Mouse (Mus musculus) forebrain, embryonic 16.5 days (tissue): Measurements from ENCODE around the gene Insr. TPM values are rescaled to one million over a fixed set of nuclear protein-coding genes. Genes with fewer than 3 reads are reported as not detected.

Experiments used
- ATAC-seq: fragments of 200-750 bp; cut with Nextera tagmentation; 2 replicates; pipeline ENCODE4 v1.8.0; 2017; ENCODE audit warnings: mild to moderate bottlenecking, moderate library complexity
- H3K27ac ChIP-seq: fragments of 300-500 bp; sonication (generic); 2 replicates; pipeline ENCODE4 v1.5.1; 2014; ENCODE audit warnings: low read length, control low read depth
- H3K27me3 ChIP-seq: fragments of 300-500 bp; sonication (generic); replicated peaks from 2 replicates; pipeline ENCODE4 v1.6.1; 2014; ENCODE audit warnings: low read length; ENCODE audit not compliant: control insufficient read depth, insufficient read depth
- H3K36me3 ChIP-seq: fragments of 300-500 bp; sonication (generic); 2 replicates; pipeline ENCODE4 v1.6.1; 2014; ENCODE audit not compliant: control insufficient read depth, insufficient read depth
- H3K4me1 ChIP-seq: fragments of 300-500 bp; sonication (generic); replicated peaks from 2 replicates; pipeline ENCODE4 v1.6.1; 2014; ENCODE audit warnings: low read length; ENCODE audit not compliant: control insufficient read depth, insufficient read depth
- H3K4me2 ChIP-seq: fragments of 300-500 bp; sonication (generic); 2 replicates; pipeline ENCODE4 v1.6.1; 2014; ENCODE audit warnings: mild to moderate bottlenecking, low read length, control low read depth
- H3K4me3 ChIP-seq: fragments of 300-500 bp; sonication (generic); replicated peaks from 2 replicates; pipeline ENCODE4 v1.5.1; 2014; ENCODE audit warnings: mild to moderate bottlenecking, low read length, control low read depth
- H3K9ac ChIP-seq: fragments of 300-500 bp; sonication (generic); replicated peaks from 2 replicates; pipeline ENCODE4 v1.6.1; 2014; ENCODE audit warnings: low read depth, low read length, control low read depth
- H3K9me3 ChIP-seq: fragments of 300-500 bp; sonication (generic); 2 replicates; pipeline ENCODE4 v1.6.1; 2016; ENCODE audit warnings: low read length; ENCODE audit not compliant: control insufficient read depth
- WGBS: fragments of 180-500 bp; shearing (Covaris S2); extraction: QIAGEN DNeasy Blood & Tissue Kit; methylation state at CpG from one replicate; pipeline ENCODE4 v1.1.7; 2014; 5-methylcytosine and 5-hydroxymethylcytosine counted together
- polyA plus RNA-seq: library from polyadenylated mRNA; unstranded; fragments of >200 nt; fragmentation: Nextera tagmentation; extraction: Ambion mirVana; gene quantifications from 2 replicates; pipeline ENCODE4 v1.2.1, GENCODE M21; 2015

Insr gene
- polyA plus RNA-seq, 1 experiment from 2014 or later = 66.7 TPM

GRCm38 (mm10) chr8:3278181-3278820 lies 1.1 kb downstream of the Insr start:
- Histone ChIP-seq H3K36me3 (no peaks in the 10 kb centered on the region), H3K4me2 (peak overlapping the region; percentile 66), H3K27ac (no peak overlapping the region), H3K4me3 (peak overlapping the region; percentile 98), H3K9me3 (no peaks in the 10 kb centered on the region), H3K9ac (peak overlapping the region; percentile 99), H3K27me3 (no peaks in the 10 kb centered on the region), H3K4me1 (peaks cover 30% of the 10 kb centered on the region)
- 0 out of 2 replicates have a peak, but pooled peaks have one; percentile 1 for ATAC-seq
- WGBS = 46% methylated on average over 15 of the region's 15 CpGs

DNA sequence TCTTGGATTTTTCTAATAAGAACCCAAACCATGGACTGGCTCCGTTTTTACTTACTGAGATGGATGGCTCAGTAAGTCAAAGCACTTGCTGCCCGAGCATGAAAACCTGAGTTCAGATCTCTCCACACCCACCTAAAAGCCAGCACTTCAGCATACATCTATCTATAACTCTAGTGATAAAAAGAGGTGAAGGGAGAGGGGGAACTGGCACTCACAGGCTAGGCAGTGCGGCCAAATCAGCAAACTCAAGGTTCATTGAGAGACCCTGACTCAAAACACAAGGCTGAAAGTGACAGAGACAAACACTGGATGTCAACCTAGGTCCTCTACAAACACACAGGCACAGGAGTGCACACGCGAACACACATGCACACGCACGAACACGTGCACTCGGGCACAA lies 2.2 kb downstream of the Insr start:
- H3K4me3 ChIP-seq = no peak overlapping the region
- H3K9ac ChIP-seq = no peak overlapping the region
- H3K27ac ChIP-seq = no peak overlapping the region
- no peak for ATAC-seq
- H3K4me1 ChIP-seq = peaks cover 30% of the 10 kb centered on the region
- H3K27me3 ChIP-seq = no peaks in the 10 kb centered on the region
- H3K4me2 ChIP-seq = peak overlapping the region; percentile 66
- WGBS = 97% methylated on average over 9 of the region's 9 CpGs
- no peaks in the 10 kb centered on the region for H3K9me3 ChIP-seq
- no peaks in the 10 kb centered on the region for H3K36me3 ChIP-seq

DNA sequence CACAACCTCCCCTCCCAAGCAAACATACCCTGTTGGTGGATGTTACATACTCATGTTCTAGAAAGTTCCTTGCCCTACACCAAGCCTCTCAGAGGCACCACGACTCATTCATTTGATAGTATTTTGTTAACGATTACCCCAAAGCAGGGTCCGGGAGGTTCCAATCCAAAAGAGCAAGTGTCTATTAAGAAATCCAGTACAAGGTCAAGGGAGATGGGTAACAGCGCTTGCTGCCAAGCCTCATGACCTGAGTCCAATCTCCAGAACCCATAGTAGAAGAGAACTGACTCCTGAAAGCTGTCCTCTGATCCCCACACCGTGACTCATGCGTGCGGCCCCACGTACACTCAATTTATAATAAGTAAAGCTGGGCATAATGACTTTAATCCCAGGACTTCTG lies 3.4 kb downstream of the Insr start:
- H3K27me3 ChIP-seq = no peaks in the 10 kb centered on the region
- H3K36me3 ChIP-seq = no peaks in the 10 kb centered on the region
- no peak overlapping the region for H3K4me2 ChIP-seq
- peaks cover 30% of the 10 kb centered on the region for H3K4me1 ChIP-seq
- no peak overlapping the region for H3K27ac ChIP-seq
- ATAC-seq = no peak
- no peak overlapping the region for H3K4me3 ChIP-seq
- WGBS = 95% methylated on average over 8 of the region's 8 CpGs
- H3K9ac ChIP-seq = no peak overlapping the region
- H3K9me3 ChIP-seq = no peaks in the 10 kb centered on the region

- no peak overlapping the region for H3K9ac ChIP-seq
- no peak overlapping the region for H3K4me2 ChIP-seq
- 74% methylated on average over 5 of the region's 5 CpGs for WGBS
- H3K4me1 ChIP-seq = peaks cover 30% of the 10 kb centered on the region
- H3K36me3 ChIP-seq = no peaks in the 10 kb centered on the region
- H3K27ac ChIP-seq = no peak overlapping the region
- ATAC-seq = no peak
- no peaks in the 10 kb centered on the region for H3K27me3 ChIP-seq
- no peak overlapping the region for H3K4me3 ChIP-seq
- H3K9me3 ChIP-seq = no peaks in the 10 kb centered on the region
Measured at GRCm38 (mm10) chr8:3275189-3275588, 4.2 kb downstream of the Insr start.

DNA sequence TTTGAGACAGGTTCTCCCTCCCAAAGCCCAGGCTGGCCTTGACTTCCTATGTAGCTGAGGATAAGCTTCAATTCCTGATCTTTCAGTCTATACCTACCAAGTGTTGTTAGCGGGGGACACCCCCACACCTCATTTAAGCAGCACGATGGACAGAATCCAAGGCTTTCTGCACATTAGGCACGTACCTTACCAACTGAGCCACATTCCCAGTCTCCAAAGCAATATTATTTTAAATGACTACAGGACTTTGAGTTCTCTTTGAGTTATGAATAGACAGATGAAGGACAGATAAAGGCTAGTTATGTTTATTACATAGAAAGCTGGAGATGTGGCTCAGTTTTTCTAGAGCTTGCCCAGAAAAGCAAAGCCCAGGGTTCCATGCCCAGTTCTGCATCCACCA lies 5.6 kb downstream of the Insr start:
- no peaks in the 10 kb centered on the region for H3K9me3 ChIP-seq
- 95% methylated on average over 3 of the region's 3 CpGs for WGBS
- no peak for ATAC-seq
- H3K9ac ChIP-seq = no peak overlapping the region
- no peak overlapping the region for H3K27ac ChIP-seq
- peaks cover 25% of the 10 kb centered on the region for H3K4me1 ChIP-seq
- H3K4me2 ChIP-seq = no peak overlapping the region
- H3K4me3 ChIP-seq = no peak overlapping the region
- no peaks in the 10 kb centered on the region for H3K27me3 ChIP-seq
- H3K36me3 ChIP-seq = no peaks in the 10 kb centered on the region

DNA sequence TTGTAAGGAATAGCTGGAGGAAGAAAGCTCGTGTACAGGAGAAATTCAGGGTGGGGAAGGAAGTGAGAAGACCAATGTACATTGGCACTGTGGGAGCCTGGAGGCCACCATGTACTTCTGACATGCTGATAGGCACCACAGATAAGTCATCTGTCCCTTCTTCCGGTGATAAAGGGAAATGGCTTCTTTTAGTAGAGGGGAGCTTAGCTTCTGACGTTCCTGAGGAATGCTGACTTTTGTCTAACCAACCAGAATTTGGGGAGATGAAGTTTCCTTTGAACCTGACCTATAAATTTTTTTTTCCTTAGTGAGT lies 12.0 kb downstream of the Insr start:
- Histone ChIP-seq H3K27ac (no peak overlapping the region), H3K9me3 (no peaks in the 10 kb centered on the region), H3K36me3 (no peaks in the 10 kb centered on the region), H3K4me2 (no peak overlapping the region), H3K9ac (no peak overlapping the region), H3K27me3 (no peaks in the 10 kb centered on the region), H3K4me1 (no peaks in the 10 kb centered on the region), H3K4me3 (no peak overlapping the region)
- no peak for ATAC-seq
- WGBS = 93% methylated on average over 3 of the region's 3 CpGs

DNA sequence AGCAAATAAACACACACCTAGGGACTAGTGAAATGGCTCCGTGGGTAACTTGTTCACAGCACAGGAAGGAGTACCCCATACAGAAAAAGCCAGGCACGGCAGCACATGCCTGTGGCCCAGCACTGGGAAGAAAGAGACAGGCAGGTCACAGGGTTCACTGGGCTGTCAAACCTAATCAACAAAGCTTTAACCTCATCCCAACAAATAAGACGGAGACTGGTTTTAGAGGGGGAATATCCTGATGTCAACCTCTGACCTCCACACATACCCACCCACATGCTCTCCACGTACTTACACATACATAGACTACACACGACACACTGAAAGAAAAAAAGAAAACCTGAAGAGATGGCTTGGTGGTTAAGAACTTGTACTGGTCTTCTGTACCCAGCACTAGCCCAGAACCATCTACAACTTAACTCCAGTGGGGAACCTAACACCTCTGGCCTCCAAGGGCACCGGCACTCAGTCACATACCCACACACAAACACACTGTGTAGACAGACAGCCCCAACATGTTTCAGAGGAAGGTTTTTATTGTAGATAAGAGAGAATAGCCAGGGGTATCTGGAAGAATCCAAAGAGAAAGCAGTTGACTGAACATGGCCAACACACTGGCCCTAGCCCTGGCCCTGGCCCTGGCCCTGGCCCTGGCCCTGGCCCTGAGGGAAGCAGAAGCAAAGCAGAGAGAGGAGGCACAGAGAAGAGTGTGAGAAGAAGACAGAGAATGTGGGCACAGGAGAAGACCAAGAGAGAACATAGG lies 12.6 kb downstream of the Insr start:
- H3K27ac ChIP-seq = no peak overlapping the region
- H3K27me3 ChIP-seq = no peaks in the 10 kb centered on the region
- no peaks in the 10 kb centered on the region for H3K4me1 ChIP-seq
- H3K9ac ChIP-seq = no peak overlapping the region
- H3K4me3 ChIP-seq = no peak overlapping the region
- no peaks in the 10 kb centered on the region for H3K36me3 ChIP-seq
- no peaks in the 10 kb centered on the region for H3K9me3 ChIP-seq
- no peak for ATAC-seq
- no peak overlapping the region for H3K4me2 ChIP-seq
- 87% methylated on average over 6 of the region's 6 CpGs for WGBS

DNA sequence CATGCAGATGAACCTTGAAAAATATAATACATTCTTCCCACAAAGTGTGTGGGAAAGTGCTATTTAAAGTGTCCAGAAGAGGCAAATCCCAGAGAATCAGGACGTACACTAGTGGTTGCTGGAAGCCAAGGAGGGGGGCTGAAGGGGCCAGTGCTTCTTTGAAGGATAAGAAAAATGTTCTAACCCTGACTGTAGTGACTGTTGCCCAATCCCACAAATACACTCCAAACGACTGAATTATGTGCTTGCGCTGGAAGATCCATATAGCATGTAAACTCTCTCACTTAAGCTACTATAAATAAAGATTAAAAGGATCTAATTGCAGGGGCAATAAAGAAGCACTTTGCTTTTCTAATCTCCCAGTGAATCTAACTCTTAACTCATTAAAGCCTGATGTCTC lies 14.2 kb downstream of the Insr start:
- Histone ChIP-seq H3K4me1 (peaks cover 3% of the 10 kb centered on the region), H3K9ac (no peak overlapping the region), H3K27ac (no peak overlapping the region), H3K4me2 (no peak overlapping the region), H3K9me3 (no peaks in the 10 kb centered on the region), H3K36me3 (no peaks in the 10 kb centered on the region), H3K27me3 (no peaks in the 10 kb centered on the region), H3K4me3 (no peak overlapping the region)
- 69% methylated on average over 3 of the region's 3 CpGs for WGBS
- no peak for ATAC-seq

GRCm38 (mm10) chr8:3262779-3263178 lies 16.6 kb downstream of the Insr start:
- Histone ChIP-seq H3K4me3 (no peak overlapping the region), H3K27ac (no peak overlapping the region), H3K4me2 (no peak overlapping the region), H3K36me3 (peaks cover 10% of the 10 kb centered on the region), H3K9me3 (no peaks in the 10 kb centered on the region), H3K27me3 (no peaks in the 10 kb centered on the region), H3K9ac (no peak overlapping the region), H3K4me1 (peaks cover 3% of the 10 kb centered on the region)
- 94% methylated on average over 3 of the region's 3 CpGs for WGBS
- no peak for ATAC-seq
